Mouse (Mus musculus): Measurements from ENCODE around the gene Gm37240.

DNA sequence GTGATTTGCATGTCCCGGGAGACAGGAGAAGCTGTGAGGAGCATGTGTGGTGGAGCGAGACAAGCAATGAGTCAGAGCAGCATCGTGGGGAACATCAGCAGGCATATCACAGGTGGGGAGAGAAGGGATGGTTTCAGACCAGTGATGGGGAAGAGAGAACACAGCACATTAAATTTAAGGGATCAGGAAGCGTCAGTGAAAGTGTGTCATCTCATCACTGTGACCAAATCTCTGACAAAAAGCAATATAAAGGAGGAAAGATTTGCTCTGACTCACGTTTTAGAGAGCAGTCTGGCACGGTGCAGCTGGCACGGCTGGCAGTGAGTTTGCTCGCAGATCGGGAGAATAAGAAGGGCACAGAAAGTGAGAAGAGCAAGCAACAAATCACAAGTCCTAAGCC, 592.1 kb downstream of the Gm37240 start:
- TF ChIP-seq ZNF384 (IDR thresholded peaks at IDR 0.05; ENCODE audit: low read depth, low read length) (no peak), MAFK (IDR thresholded peaks at IDR 0.05; ENCODE audit: insufficient read depth, low read depth, low read length) (no peak), ZC3H11A (IDR thresholded peaks at IDR 0.05; ENCODE audit: borderline replicate concordance, low read depth, low read length) (no peak), CHD2 (IDR thresholded peaks at IDR 0.05; ENCODE audit: low read depth, low read length) (no peak), HCFC1 (IDR thresholded peaks at IDR 0.05; ENCODE audit: borderline replicate concordance, insufficient read depth, low read length) (no peak)

Data from ES-E14 (cell line).